Mouse (Mus musculus) E14TG2a.4 (cell line): Measurements from ENCODE around the gene Gm20388.

ENCODE experiments used
- H3K27me3 ChIP-seq: 2 replicates; pipeline ENCODE4 v1.6.1; 2014; ENCODE audit warnings: low read length, control low read depth; ENCODE audit not compliant: insufficient read depth
- H3K36me3 ChIP-seq: 2 replicates; pipeline ENCODE4 v1.6.1; 2014; ENCODE audit warnings: low read length, control low read depth; ENCODE audit not compliant: insufficient read depth
- H3K4me1 ChIP-seq: replicated peaks from 2 replicates; pipeline ENCODE4 v1.6.1; 2014; ENCODE audit warnings: low read depth, low read length, control low read depth
- H3K4me3 ChIP-seq: replicated peaks from 2 replicates; pipeline ENCODE4 v1.5.1; 2014; ENCODE audit warnings: mild to moderate bottlenecking, low read length
- H3K9me3 ChIP-seq: 2 replicates; pipeline ENCODE4 v1.6.1; 2014; ENCODE audit warnings: low read length, control low read depth
- CTCF ChIP-seq: conservative IDR thresholded peaks from 2 replicates; pipeline ENCODE4 v1.5.1; 2014; ENCODE audit warnings: low read length
- NANOG ChIP-seq: IDR thresholded peaks from 2 replicates; pipeline ENCODE4 v1.6.1; 2014; ENCODE audit warnings: borderline replicate concordance, low read length, mixed read lengths
- POU5F1 ChIP-seq: IDR thresholded peaks from 2 replicates; pipeline ENCODE4 v1.6.1; 2014; ENCODE audit warnings: low read length, borderline replicate concordance

The Gm20388 gene

DNA sequence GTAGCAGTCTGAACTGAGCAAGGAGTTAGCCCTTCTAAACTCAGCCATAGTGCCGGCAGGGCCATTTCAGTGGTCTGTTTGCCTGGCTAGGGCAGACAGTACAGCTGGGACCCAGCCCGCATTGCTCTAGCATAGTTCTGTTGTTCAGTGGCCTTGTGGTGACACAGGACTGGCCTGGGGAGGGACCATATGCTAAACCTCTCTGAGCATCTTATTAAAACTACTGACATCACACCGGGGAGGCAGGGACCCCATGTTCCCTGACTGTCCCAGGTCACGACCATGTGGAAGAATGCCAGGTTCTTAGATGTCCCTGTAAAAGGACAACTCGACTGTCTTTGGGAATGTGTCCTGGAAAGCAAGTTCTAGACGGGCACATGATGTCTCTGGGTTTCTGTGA lies 1181.5 kb downstream of the Gm20388 start:
- Histone ChIP-seq H3K4me3 (no peak overlapping the region), H3K36me3 (peaks cover 3% of the 10 kb centered on the region), H3K27me3 (peaks cover 72% of the 10 kb centered on the region), H3K9me3 (no peaks in the 10 kb centered on the region), H3K4me1 (peaks cover 36% of the 10 kb centered on the region)
- TF ChIP-seq NANOG (no peak), POU5F1 (no peak), CTCF (no peak)

DNA sequence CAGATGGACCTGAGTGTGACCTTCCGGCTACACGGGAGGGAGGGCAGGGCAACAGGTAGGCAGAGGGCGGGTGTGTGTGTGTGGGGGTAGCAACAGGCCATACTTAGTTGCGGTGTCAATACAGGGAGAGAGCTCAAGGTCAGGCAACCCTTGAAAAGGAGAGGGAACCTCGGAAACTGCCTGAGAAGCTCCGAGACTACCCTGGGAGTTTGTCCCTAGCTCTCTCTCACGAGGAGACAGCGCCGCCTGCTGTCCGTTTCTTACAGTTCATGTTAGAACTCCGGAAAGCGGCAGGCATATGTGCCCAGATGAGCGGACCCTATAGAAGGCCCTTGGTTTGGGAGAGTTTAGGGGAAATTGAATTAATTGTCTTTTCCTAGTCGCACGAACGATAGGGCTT lies 1182.0 kb downstream of the Gm20388 start:
- Histone ChIP-seq H3K4me3 (no peak overlapping the region), H3K4me1 (peaks cover 36% of the 10 kb centered on the region), H3K27me3 (peaks cover 67% of the 10 kb centered on the region), H3K36me3 (peaks cover 8% of the 10 kb centered on the region), H3K9me3 (no peaks in the 10 kb centered on the region)
- TF ChIP-seq CTCF = peak; percentile 89
- no peak for TF ChIP-seq NANOG

DNA sequence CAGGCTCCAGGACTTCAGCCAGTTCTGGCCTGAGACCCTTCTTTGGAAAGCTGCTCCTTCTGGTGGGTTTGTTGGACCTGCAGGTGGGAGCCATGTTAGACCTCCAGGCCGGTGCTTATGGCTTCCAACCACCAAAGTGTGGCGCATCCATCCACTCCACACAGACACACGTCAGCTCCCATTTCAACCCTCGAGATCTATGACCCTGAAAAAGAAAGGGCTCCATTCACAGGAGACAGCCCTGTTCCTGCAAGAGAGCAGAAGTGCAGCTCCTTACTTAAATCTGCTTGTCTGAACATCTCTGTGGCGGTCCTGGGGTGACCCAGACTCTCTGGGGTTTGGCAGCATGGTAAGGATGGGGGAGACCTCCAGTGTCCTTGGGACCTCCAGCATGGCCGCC lies 1182.9 kb downstream of the Gm20388 start:
- Histone ChIP-seq H3K9me3 (no peaks in the 10 kb centered on the region), H3K36me3 (peaks cover 17% of the 10 kb centered on the region), H3K27me3 (peaks cover 59% of the 10 kb centered on the region), H3K4me3 (no peak overlapping the region), H3K4me1 (peaks cover 40% of the 10 kb centered on the region)
- no peak for TF ChIP-seq NANOG
- no peak for TF ChIP-seq CTCF
- no peak for TF ChIP-seq POU5F1

DNA sequence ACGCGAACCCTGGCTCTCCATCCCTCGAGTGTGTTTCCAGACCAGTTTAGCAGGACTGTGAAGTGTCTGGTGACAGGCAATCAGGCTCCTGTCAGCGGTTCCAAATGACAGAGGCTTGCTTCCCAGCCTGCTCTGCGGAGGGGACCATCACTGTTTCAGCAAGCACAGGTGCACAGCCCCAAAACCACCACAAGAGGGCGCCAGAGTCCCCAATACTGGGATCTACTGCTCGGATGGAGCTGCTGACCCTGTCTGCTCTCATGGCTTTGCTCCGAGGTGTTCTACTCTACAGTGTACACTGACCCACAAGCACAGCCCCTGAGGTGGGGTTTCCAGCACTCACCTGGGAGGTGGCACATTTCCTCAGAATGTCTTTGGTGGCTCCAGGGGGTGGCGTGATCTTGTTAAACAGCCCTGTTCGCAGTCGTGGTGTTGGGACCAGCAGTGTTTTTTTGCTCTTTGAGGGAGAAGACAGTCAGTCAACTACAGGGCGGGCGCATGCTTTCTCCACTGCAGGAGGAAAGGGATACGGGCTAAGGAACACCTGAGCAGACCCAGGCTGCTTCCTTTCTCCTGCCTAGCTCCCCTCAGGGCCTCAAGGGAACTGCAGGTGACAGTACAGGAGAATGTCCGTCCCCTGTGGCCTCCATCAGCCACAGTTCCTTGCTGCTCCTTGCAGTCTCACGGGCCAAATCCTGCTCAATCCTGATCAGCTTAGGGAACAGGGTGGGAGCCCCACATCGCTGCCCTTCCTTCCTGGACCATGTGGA lies 1193.6 kb downstream of the Gm20388 start:
- TF ChIP-seq NANOG (no peak), POU5F1 (no peak), CTCF (peak; percentile 99)
- H3K4me3 ChIP-seq = no peak overlapping the region
- H3K9me3 ChIP-seq = peaks cover 6% of the 10 kb centered on the region
- H3K27me3 ChIP-seq = 0 out of 2 replicates have a peak, but pooled peaks cover 3% of the 10 kb centered on the region
- H3K36me3 ChIP-seq = peaks cover 74% of the 10 kb centered on the region
- H3K4me1 ChIP-seq = peaks cover 51% of the 10 kb centered on the region

DNA sequence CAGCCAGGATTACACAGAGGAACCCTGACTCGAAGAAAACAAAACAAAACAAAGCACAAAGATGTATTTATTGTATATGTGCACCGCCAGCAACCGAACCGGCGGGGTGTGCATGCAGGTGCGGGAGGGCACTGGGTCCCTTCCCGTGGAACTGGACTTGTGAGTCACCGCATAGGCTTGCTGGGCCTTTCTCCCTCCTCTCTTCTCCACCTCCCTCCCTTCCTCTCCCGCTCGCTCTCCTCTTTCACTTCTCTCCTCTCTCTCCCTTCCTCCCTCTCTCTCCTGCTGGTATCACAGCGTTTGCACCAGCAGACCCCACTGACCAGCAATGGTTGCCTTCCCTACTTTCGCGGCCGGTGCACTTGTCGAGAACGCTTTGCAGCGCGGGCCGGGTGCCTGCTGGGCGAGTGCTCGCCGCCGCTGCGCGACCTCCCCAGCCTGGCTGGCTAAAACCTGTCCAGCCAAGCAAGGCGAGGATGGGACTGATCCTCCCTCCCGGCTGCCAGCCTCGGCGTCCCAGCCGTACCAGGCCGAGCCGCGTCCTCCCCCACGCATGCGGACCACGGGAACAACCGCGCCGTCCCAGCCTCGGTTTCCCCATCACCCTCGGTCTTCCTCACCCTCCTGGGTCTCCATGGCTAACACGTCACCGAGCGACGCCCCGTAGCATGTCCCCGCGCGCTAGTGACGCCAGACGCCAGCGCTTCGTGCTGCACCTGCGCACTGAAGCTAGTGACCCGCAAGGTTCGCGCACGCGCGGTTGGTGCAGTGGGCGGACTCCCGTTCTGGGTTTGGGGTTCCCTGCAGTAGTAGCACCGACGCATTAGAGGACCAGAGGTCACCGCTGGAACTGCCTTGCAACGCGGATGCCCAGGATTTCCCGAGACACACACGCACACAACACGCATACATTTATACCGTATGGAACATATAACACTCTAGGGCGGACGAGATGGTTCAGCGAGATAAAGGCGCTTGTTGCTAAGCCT lies 1197.3 kb downstream of the Gm20388 start, which contains the start of gene Mthfsd:
Mthfsd (minus strand) TSS at position 725 of the 989 bp plus-strand sequence.
- peak within 1 kb of the TSS; percentile 97 for H3K4me3 ChIP-seq
- H3K36me3 ChIP-seq = peaks cover 37% of the 10 kb centered on the region
- no peaks in the 10 kb centered on the region for H3K9me3 ChIP-seq
- peaks cover 42% of the 10 kb centered on the region for H3K4me1 ChIP-seq
- peaks cover 26% of the 10 kb centered on the region for H3K27me3 ChIP-seq
- TF ChIP-seq POU5F1 (no peak), CTCF (no peak), NANOG (no peak)

DNA sequence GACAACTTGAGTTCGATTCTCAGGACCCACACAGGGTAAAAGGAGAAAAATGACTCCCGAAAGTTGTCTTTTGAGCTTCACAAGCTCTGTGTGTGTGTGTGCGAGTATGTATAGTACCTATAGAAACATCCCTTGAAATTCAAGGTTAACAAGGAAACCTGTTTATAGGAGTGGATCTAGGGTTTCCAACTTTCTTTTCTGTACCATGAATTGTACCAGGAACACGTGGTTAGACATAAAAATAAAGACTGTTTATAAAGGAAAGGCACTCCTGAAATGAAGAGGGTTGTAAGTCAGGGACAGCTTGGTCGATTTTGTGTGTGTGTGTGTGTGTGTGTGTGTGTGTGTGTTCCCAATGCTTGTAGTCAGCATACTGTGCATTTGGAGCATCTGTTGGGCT lies 1198.0 kb downstream of the Gm20388 start:
- Histone ChIP-seq H3K4me1 (peaks cover 38% of the 10 kb centered on the region), H3K9me3 (no peaks in the 10 kb centered on the region), H3K27me3 (peaks cover 31% of the 10 kb centered on the region), H3K36me3 (peaks cover 30% of the 10 kb centered on the region), H3K4me3 (peak overlapping the region; percentile 97)
- TF ChIP-seq NANOG = no peak
- no peak for TF ChIP-seq CTCF
- no peak for TF ChIP-seq POU5F1

DNA sequence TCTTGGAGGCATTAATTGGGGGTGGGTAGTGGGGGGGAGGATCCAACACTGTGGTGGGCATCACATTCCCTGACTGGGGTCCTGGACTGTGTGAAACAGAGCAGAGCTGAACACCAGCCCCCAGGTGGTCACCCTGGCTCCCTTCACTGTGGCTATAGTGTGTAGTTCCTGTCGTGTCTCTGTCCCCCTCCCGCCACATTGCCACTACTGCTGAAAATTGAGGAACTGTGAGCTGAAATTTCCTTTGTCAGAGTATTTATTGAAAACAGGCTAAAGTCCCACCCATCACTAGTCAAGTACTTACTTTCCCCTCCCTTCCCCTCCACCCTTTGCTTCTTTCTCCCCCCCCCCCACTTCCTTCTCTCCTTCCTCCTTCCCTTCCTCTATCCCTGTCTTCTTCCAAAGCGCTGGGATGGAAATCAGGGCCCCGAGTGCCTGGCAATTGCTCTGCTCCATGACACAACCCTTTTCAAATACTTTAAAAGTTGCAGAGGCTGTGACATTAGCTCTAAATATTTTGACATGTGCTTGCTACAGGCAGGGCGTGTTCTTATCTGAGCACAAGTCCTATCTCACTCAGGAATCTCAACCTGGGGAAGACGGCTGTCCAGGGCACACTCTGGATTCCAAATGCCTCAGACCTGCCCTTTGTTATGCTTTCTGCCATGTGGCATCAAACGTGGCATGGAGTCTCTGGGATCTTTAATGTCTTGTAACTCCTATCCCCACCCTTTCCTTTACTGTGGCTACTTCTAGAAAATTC lies 1200.7 kb downstream of the Gm20388 start:
- Histone ChIP-seq H3K4me1 (peaks cover 27% of the 10 kb centered on the region), H3K27me3 (peaks cover 55% of the 10 kb centered on the region), H3K9me3 (no peaks in the 10 kb centered on the region), H3K36me3 (peaks cover 9% of the 10 kb centered on the region), H3K4me3 (no peak overlapping the region)
- TF ChIP-seq CTCF = no peak
- TF ChIP-seq POU5F1 = no peak
- no peak for TF ChIP-seq NANOG

DNA sequence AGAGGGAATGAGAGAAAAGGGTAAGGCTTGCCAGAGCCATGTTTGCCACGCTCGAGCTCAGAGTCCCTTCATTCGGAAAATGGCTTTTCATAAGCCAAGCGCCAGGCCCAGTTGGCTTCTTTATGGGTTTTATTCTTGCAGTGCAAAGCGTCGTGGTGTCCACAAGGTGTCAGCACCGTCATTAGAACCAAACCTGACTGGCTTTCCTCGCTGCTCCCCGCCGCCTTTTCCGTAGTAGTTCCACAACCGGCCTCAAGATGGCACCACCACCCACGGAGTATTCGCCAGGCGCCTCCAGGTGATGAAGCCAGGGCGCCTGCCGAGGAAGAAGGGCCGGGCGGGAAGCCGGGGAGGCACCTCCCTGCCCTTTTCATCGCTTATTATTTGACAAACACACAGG lies 1202.6 kb downstream of the Gm20388 start:
- no peak for TF ChIP-seq NANOG
- peak; percentile 91 for TF ChIP-seq CTCF
- peaks cover 24% of the 10 kb centered on the region for H3K4me1 ChIP-seq
- peaks cover 75% of the 10 kb centered on the region for H3K27me3 ChIP-seq
- no peaks in the 10 kb centered on the region for H3K9me3 ChIP-seq
- no peaks in the 10 kb centered on the region for H3K36me3 ChIP-seq
- no peak overlapping the region; the same call in 1 of the 2 replicates for H3K4me3 ChIP-seq
